Mouse (Mus musculus): Measurements from ENCODE around the gene Lpcat2. TPM values are rescaled to one million over a fixed set of nuclear protein-coding genes. Genes with fewer than 3 reads are reported as not detected.
A peak's percentile ranks its signal among the peaks of the same experiment; 100 is the strongest.

Gene Lpcat2
- total RNA-seq, 2 experiments from 2014 or later = 0.18 to 0.36 TPM

GRCm38 (mm10) chr8:92908448-92908847 is 53.3 kb downstream of the Lpcat2 start:
- DNase-seq (ENCODE audit: low spot score) = no peak

DNA sequence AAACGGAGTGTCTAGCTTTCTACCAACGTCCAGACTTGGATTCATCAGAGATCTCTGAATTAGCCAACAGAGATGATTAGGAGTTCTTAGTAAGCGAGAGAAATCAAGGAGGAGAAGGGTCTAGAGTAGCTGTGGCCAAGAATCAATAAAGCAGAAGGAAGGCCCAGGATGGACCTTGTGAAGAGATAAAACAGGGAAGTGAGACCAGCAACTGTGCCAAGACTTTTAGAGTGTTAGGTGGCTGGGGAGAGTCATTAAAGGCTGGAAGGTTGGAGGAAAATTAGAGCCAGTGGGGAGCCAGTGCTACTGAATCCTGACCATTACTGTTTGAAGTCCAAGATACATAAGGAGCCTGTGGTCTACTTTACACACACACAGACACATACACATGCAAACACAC is 56.3 kb downstream of the Lpcat2 start:
- no peak for DNase-seq (ENCODE audit: low spot score)

- DNase-seq (ENCODE audit: low spot score) = peak; percentile 62
These were observed 58.3 kb downstream of the Lpcat2 start for GRCm38 (mm10) chr8:92913396-92913795.

GRCm38 (mm10) chr8:92916082-92916481 is 60.9 kb downstream of the Lpcat2 start:
- DNase-seq (ENCODE audit: low spot score) = no peak

DNA sequence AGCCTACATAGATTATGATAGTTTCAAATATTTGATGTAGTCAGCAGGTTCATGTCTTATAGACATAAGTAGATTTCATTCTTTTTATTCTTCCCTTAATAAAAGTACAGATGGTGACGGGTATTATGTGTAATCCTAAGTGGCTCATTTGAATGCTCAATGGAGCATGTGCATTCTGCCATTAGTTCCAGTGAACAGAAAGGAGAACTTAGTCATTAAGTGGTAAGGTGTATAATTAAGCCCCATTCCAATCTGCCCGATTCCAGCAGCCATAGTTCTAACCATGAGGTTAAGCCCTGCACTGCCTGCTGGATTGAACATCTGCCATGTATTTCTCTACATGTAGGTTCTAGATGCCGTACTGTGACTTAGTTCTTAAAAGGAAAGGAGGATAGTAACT is 66.6 kb downstream of the Lpcat2 start:
- no peak for DNase-seq (ENCODE audit: low spot score)

DNA sequence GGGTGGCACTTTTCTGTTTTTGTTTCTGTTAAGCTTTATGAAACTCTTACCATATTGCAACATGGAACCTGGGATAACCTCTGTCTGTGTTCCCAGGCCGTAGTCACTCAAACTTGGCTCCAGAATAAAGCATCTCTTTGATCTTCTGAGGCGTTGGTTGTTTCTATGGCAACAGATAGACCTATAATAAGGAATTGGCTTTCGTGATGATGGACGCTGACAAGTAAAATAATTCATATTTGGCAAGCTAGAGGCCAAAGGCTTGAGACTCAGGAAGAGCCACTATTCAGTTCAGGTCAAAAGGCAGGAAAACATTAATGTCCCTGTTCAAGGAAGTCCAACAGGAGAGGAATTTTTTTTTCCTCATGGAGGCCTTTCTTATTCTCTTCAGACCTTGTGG is 73.8 kb downstream of the Lpcat2 start:
- DNase-seq (ENCODE audit: low spot score) = no peak

- no peak for DNase-seq (ENCODE audit: low spot score)
These were observed 82.9 kb downstream of the Lpcat2 start for GRCm38 (mm10) chr8:92938056-92938455.

- DNase-seq (ENCODE audit: low spot score) = no peak
These were observed 93.9 kb downstream of the Lpcat2 start for GRCm38 (mm10) chr8:92949071-92949470.

GRCm38 (mm10) chr8:92950639-92951371 is 95.7 kb downstream of the Lpcat2 start:
- DNase-seq (ENCODE audit: low spot score) = no peak

DNA sequence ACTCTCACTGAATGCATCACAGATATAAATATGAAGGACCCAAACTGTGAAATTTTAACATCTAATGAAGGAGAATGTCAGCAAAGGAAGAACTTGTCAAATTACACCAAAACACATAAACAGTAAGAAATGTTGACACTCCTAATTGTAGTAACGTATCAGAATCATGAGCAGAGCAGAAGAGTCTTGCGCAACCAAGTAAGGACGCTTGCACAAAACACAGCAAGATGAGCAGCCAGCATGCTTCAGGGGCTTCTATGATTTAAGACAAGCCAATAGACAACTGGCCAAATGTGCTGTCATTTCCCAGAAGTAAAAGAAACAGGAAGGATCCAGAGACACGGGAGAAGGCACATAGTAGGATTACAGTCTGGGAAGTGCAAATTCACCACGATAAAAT is 98.9 kb downstream of the Lpcat2 start:
- no peak for DNase-seq (ENCODE audit: low spot score)

DNA sequence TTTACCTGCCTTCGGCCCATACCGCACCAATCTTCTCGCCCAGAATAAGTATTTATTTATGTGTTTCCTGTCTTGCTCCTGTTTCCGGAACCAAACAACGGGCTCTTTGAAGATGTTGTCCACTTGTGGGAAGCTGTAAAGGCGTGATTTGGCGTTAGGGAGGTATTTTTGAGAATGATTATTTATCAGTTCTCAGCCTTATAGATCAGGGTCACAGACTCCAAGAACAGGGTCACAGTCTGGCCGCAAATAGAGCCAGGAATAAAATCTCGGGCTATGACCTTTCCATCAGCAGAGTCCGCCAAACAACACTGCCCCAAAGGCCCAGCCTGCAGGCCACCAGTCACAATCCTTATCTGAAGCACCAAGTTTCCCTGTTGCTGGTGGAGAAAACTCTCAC is 104.6 kb downstream of the Lpcat2 start, which contains the start of gene Slc6a2:
Gene Slc6a2 (plus strand): TSS at position 301 of the 400 bp plus-strand sequence.
- no peak for DNase-seq (ENCODE audit: low spot score)

- DNase-seq (ENCODE audit: low spot score) = no peak
These were observed 105.3 kb downstream of the Lpcat2 start for GRCm38 (mm10) chr8:92960451-92960911.

DNA sequence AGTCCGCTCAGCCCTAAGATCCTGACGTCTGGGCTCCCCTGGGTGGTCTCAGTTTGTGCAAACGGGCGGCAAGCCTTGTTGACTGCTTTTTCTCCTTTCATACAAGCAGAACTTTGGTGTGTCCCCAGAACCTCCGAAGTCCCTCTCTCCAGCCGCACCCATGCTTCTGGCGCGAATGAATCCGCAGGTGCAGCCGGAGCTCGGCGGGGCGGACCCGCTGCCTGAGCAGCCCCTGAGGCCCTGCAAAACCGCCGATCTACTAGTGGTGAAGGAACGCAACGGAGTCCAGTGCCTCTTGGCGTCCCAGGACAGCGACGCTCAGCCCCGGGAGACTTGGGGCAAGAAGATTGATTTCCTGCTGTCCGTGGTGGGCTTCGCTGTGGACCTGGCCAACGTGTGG is 105.9 kb downstream of the Lpcat2 start:
- peak; percentile 15 for DNase-seq (ENCODE audit: low spot score)

- DNase-seq (ENCODE audit: low spot score) = no peak
These were observed 109.4 kb downstream of the Lpcat2 start for GRCm38 (mm10) chr8:92964556-92964955.

Small RNAs within 50 kb of the gene (microRNA-seq; reads per million reads assigned to microRNA genes)
- not detected for gene Gm22151

Other genes with a start within 250 kb of the Lpcat2 start
- not detected for gene Irx6, start 181.1 kb upstream of the Lpcat2 start, total RNA-seq (2021)
- 10 to 100 TPM; 42.3 to 50.3 TPM for gene Mmp2, start 28.0 kb upstream of the Lpcat2 start, total RNA-seq (2021)
- not detected for gene Capns2, start 46.1 kb downstream of the Lpcat2 start, total RNA-seq (2021)
- under 1 TPM; 0.34 to 0.52 TPM for gene Slc6a2, start 104.7 kb downstream of the Lpcat2 start, total RNA-seq (2021)
- gene Ces1a, start 192.9 kb downstream of the Lpcat2 start, total RNA-seq (2021) = not detected
- under 1 TPM in 1 of 2 experiments, not detected in 1; 0.12 TPM for gene Ces1b, start 224.7 kb downstream of the Lpcat2 start, total RNA-seq (2021)

All from gastrocnemius, adult 18-20 months (tissue).